ENCODE assay signal across 8 mouse cellular contexts in the genomic region with DNA sequence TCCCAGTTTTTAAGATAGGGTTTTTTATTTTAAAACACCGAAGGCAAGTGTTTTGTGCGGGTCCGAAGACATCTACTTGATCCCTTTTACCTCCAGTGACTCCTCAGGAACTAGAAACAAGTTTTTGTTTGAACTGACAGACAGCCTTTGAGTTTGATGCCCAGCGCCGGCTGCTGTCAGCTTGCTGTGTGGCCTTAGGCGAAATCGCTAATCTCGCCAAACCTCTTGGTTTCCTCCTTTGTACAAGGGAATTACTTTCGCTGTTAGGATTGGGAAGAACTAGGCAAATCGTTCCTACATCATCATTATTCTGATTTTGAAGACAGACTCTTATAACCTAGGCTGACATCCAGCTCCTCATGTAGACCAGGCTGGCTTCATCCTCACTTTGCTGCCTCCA. TPM values are rescaled to one million over a fixed set of nuclear protein-coding genes. Genes with fewer than 3 reads are reported as not detected.
DNase-seq lines count a peak whose midpoint lies in the region; ATAC-seq and TF ChIP-seq lines count a peak whose summit lies in the region.

No protein-coding gene starts in this region.

- peak overlapping the region; percentile 93 for H3K9ac ChIP-seq in embryonic facial prominence, embryonic 13.5 days
- H3K9ac ChIP-seq in hindbrain, embryonic 14.5 days, result peak overlapping the region; percentile 95
- peak overlapping the region; percentile 82 for H3K9ac ChIP-seq in liver, postnatal 0 days (replicated peaks)
- H3K9ac ChIP-seq in stomach, postnatal 0 days (ENCODE audit: low read length), result peak overlapping the region; percentile 94

- no peaks in the 10 kb centered on the region for H3K36me3 ChIP-seq in thymus, adult 2 months (ENCODE audit: control insufficient read depth, insufficient read depth, low read length)
- H3K36me3 ChIP-seq in embryonic facial prominence, embryonic 13.5 days, result peaks cover 19% of the 10 kb centered on the region
- H3K36me3 ChIP-seq in hindbrain, embryonic 14.5 days (replicated peaks; ENCODE audit: control insufficient read depth, insufficient read depth), result 0 out of 2 replicates have a peak, but pooled peaks cover 5% of the 10 kb centered on the region
- H3K36me3 ChIP-seq in liver, postnatal 0 days (replicated peaks; ENCODE audit: insufficient read depth, low read length), result no peaks in the 10 kb centered on the region
- H3K36me3 ChIP-seq in stomach, postnatal 0 days (ENCODE audit: control insufficient read depth, insufficient read depth, low read length), result no peaks in the 10 kb centered on the region

- H3K4me1 ChIP-seq in thymus, adult 2 months (replicated peaks; ENCODE audit: control insufficient read depth, insufficient read depth, low read length), result peaks cover 10% of the 10 kb centered on the region
- peaks cover 22% of the 10 kb centered on the region for H3K4me1 ChIP-seq in embryonic facial prominence, embryonic 13.5 days
- peaks cover 14% of the 10 kb centered on the region for H3K4me1 ChIP-seq in hindbrain, embryonic 14.5 days (replicated peaks; ENCODE audit: control insufficient read depth, insufficient read depth, low read length)
- H3K4me1 ChIP-seq in liver, postnatal 0 days (ENCODE audit: insufficient read depth), result peaks cover 21% of the 10 kb centered on the region
- no peaks in the 10 kb centered on the region; the same call in 1 of the 2 replicates for H3K4me1 ChIP-seq in stomach, postnatal 0 days (replicated peaks; ENCODE audit: control insufficient read depth, insufficient read depth)

- whole genome bisulfite sequencing in thymus, adult 2 months, result 2% methylated on average over 10 of the region's 10 CpGs
- 2% methylated on average over 10 of the region's 10 CpGs for WGBS in embryonic facial prominence, embryonic 13.5 days
- 6% methylated on average over 10 of the region's 10 CpGs for WGBS in hindbrain, embryonic 14.5 days
- WGBS in liver, postnatal 0 days (ENCODE audit: insufficient replicate concordance), result 3% methylated on average over 10 of the region's 10 CpGs
- 6% methylated on average over 10 of the region's 10 CpGs for WGBS in stomach, postnatal 0 days

- DNase-seq in thymus, adult 2 months, result peak; percentile 30
- DNase-seq in thymus, postnatal 36 days, result no peak
- DNase-seq in hindbrain, embryonic 14.5 days (ENCODE audit: low spot score), result peak; percentile 48
- DNase-seq in liver, postnatal 0 days, result no peak
- peak; percentile 41 for DNase-seq in stomach, postnatal 0 days (ENCODE audit: low spot score)
- DNase-seq in layer of hippocampus, adult 11-12 months (ENCODE audit: low spot score), result no peak
- DNase-seq in T-cell, adult 2 months (ENCODE audit: low spot score), result no peak

- peak overlapping the region; percentile 91 for H3K27ac ChIP-seq in thymus, adult 2 months (ENCODE audit: control insufficient read depth, insufficient read depth, low read length)
- H3K27ac ChIP-seq in embryonic facial prominence, embryonic 13.5 days, result peak overlapping the region; percentile 97
- peak overlapping the region; percentile 99 for H3K27ac ChIP-seq in hindbrain, embryonic 14.5 days
- peak overlapping the region; percentile 91 for H3K27ac ChIP-seq in liver, postnatal 0 days (ENCODE audit: low read depth)
- H3K27ac ChIP-seq in stomach, postnatal 0 days (replicated peaks), result peak overlapping the region; percentile 98

- no peaks in the 10 kb centered on the region for H3K9me3 ChIP-seq in embryonic facial prominence, embryonic 13.5 days
- H3K9me3 ChIP-seq in hindbrain, embryonic 14.5 days (ENCODE audit: control insufficient read depth, low read length), result no peaks in the 10 kb centered on the region
- H3K9me3 ChIP-seq in liver, postnatal 0 days (ENCODE audit: low read length), result no peaks in the 10 kb centered on the region
- no peaks in the 10 kb centered on the region for H3K9me3 ChIP-seq in stomach, postnatal 0 days (ENCODE audit: control insufficient read depth, low read length)

- TF ChIP-seq EP300 in liver, postnatal 0 days (IDR thresholded peaks at IDR 0.05; ENCODE audit: low read depth), result no peak
- no peak for TF ChIP-seq EP300 in stomach, postnatal 0 days (optimal IDR thresholded peaks at IDR 0.05)

- TF ChIP-seq CTCF in thymus, adult 2 months (IDR thresholded peaks at IDR 0.05; ENCODE audit: borderline replicate concordance, control insufficient read depth, extremely low read depth, insufficient read depth, low read length, poor library complexity), result no peak
- no peak for TF ChIP-seq CTCF in liver, postnatal 0 days (IDR thresholded peaks at IDR 0.05; ENCODE audit: low read depth)
- TF ChIP-seq CTCF in stomach, postnatal 0 days (IDR thresholded peaks at IDR 0.05; ENCODE audit: low read depth), result no peak

- H3K4me3 ChIP-seq in thymus, adult 2 months (ENCODE audit: control insufficient read depth, insufficient read depth, low read length), result peak overlapping the region; percentile 62
- H3K4me3 ChIP-seq in embryonic facial prominence, embryonic 13.5 days, result peak overlapping the region; percentile 76
- H3K4me3 ChIP-seq in hindbrain, embryonic 14.5 days (replicated peaks; ENCODE audit: low read length), result peak overlapping the region; percentile 77
- H3K4me3 ChIP-seq in liver, postnatal 0 days (ENCODE audit: low read depth, low read length), result peak overlapping the region; percentile 79
- peak overlapping the region; percentile 84 for H3K4me3 ChIP-seq in stomach, postnatal 0 days (ENCODE audit: low read depth, low read length)

- H3K27me3 ChIP-seq in thymus, adult 2 months (ENCODE audit: control insufficient read depth, insufficient read depth, low read length), result no peaks in the 10 kb centered on the region
- H3K27me3 ChIP-seq in embryonic facial prominence, embryonic 13.5 days, result no peaks in the 10 kb centered on the region
- no peaks in the 10 kb centered on the region for H3K27me3 ChIP-seq in hindbrain, embryonic 14.5 days (ENCODE audit: control insufficient read depth, insufficient read depth, low read length)
- H3K27me3 ChIP-seq in liver, postnatal 0 days (ENCODE audit: insufficient read depth, low read length), result no peaks in the 10 kb centered on the region
- no peaks in the 10 kb centered on the region for H3K27me3 ChIP-seq in stomach, postnatal 0 days (ENCODE audit: control insufficient read depth, insufficient read depth, low read length)

- peak overlapping the region; percentile 71 for H3K4me2 ChIP-seq in embryonic facial prominence, embryonic 13.5 days
- peak overlapping the region; percentile 69 for H3K4me2 ChIP-seq in hindbrain, embryonic 14.5 days (replicated peaks)
- peak overlapping the region; percentile 88 for H3K4me2 ChIP-seq in liver, postnatal 0 days (ENCODE audit: low read depth, low read length)
- H3K4me2 ChIP-seq in stomach, postnatal 0 days (replicated peaks; ENCODE audit: low read depth), result peak overlapping the region; percentile 64

- no peak for TF ChIP-seq POLR2A in thymus, adult 2 months (IDR thresholded peaks at IDR 0.05; ENCODE audit: control insufficient read depth, extremely low read depth, insufficient read depth, low read length, poor library complexity)

- no peak for ATAC-seq in embryonic facial prominence, embryonic 13.5 days (ENCODE audit: insufficient number of reproducible peaks, insufficient read depth, low FRiP score, low TSS enrichment, low read depth)
- no peak for ATAC-seq in hindbrain, embryonic 14.5 days (ENCODE audit: low FRiP score)
- ATAC-seq in liver, postnatal 0 days, result no peak
- no peak for ATAC-seq in stomach, postnatal 0 days (ENCODE audit: low FRiP score, low TSS enrichment)

RNA-seq across cellular contexts. Expression of a gene that starts 1.1 kb away (rescaled TPM):
- 156 and 191 TPM in 2 replicates for polyA plus RNA-seq in thymus, adult 2 months (2012; rRNA removed)
- 94.4 and 102 TPM in 2 replicates for polyA plus RNA-seq in embryonic facial prominence, embryonic 13.5 days (2015; fragmentation: Nextera tagmentation; extraction: Ambion mirVana)
- 136 and 138 TPM in 2 replicates for polyA plus RNA-seq in hindbrain, embryonic 14.5 days (2014; fragmentation: Nextera tagmentation; extraction: Ambion mirVana)
- 12.8 and 14.3 TPM in 2 replicates for polyA plus RNA-seq in liver, postnatal 0 days (2015; fragmentation: Nextera tagmentation; extraction: Ambion mirVana)
- 27.2 and 29.0 TPM in 2 replicates for polyA plus RNA-seq in stomach, postnatal 0 days (2015; fragmentation: Nextera tagmentation; extraction: Ambion mirVana)

RNA-seq across cellular contexts. Expression of a gene that starts 24.4 kb away (rescaled TPM):
- 47.1 and 50.6 TPM in 2 replicates for polyA plus RNA-seq in thymus, adult 2 months (2012; rRNA removed)
- 23.8 and 27.8 TPM in 2 replicates for polyA plus RNA-seq in embryonic facial prominence, embryonic 13.5 days (2015; fragmentation: Nextera tagmentation; extraction: Ambion mirVana)
- 17.2 and 18.7 TPM in 2 replicates for polyA plus RNA-seq in hindbrain, embryonic 14.5 days (2014; fragmentation: Nextera tagmentation; extraction: Ambion mirVana)
- 7.8 and 8.5 TPM in 2 replicates for polyA plus RNA-seq in liver, postnatal 0 days (2015; fragmentation: Nextera tagmentation; extraction: Ambion mirVana)
- polyA plus RNA-seq in stomach, postnatal 0 days (2015; fragmentation: Nextera tagmentation; extraction: Ambion mirVana), result 22.5 and 25.5 TPM in 2 replicates

RNA-seq across cellular contexts. Expression of a gene that starts 24.5 kb away (rescaled TPM):
- 43.5 and 45.8 TPM in 2 replicates for polyA plus RNA-seq in thymus, adult 2 months (2012; rRNA removed)
- polyA plus RNA-seq in embryonic facial prominence, embryonic 13.5 days (2015; fragmentation: Nextera tagmentation; extraction: Ambion mirVana), result 30.4 and 32.1 TPM in 2 replicates
- 74.0 and 83.0 TPM in 2 replicates for polyA plus RNA-seq in hindbrain, embryonic 14.5 days (2014; fragmentation: Nextera tagmentation; extraction: Ambion mirVana)
- 12.5 and 13.0 TPM in 2 replicates for polyA plus RNA-seq in liver, postnatal 0 days (2015; fragmentation: Nextera tagmentation; extraction: Ambion mirVana)
- 16.5 and 18.2 TPM in 2 replicates for polyA plus RNA-seq in stomach, postnatal 0 days (2015; fragmentation: Nextera tagmentation; extraction: Ambion mirVana)

Comparison
In these comparisons a context has a peak if more than half of its experiments do, and no peak if none do; other contexts are left out.
1. DNase-seq: peak in thymus, adult 2 months (single experiment), hindbrain, embryonic 14.5 days (single experiment) and stomach, postnatal 0 days (single experiment); none in thymus, postnatal 36 days (0 of 2), liver, postnatal 0 days (single experiment), layer of hippocampus, adult 11-12 months (single experiment) and T-cell, adult 2 months (single experiment).
2. Peak in every context shown above with its lines, with median percentiles within 50 percentile points of each other: H3K27ac ChIP-seq, H3K4me3 ChIP-seq, H3K4me2 ChIP-seq and H3K9ac ChIP-seq.